19 mouse cellular contexts compared by ENCODE assay signal in the genomic region with DNA sequence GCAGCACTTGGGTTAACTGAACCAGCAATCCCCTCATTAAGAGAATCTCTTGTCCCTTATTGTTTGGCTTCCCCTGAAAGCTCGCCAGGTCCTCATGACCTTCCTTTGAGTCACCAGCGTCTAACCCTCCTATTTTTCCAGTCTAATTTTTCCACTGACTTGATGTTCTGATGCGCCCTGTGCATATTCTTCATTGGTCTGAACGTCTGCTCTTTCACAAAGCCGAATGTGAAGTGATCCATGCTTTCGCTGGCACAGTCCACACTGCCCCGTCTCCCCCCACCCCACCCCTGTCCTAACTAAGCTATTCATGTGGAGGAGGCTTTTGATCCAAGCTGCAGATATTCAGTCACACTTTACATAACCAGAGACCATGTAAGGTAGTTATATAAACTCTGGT.
DNase-seq lines count a peak whose midpoint lies in the region; ATAC-seq and TF ChIP-seq lines count a peak whose summit lies in the region.
"Had no signal": no experiment of that assay in that cellular context is flagged by ENCODE, and none has a peak within 500 bp of the region (broad histone marks: within the 10 kb centered on the region; RNA-seq: fewer than 3 reads in every experiment).

No protein-coding gene starts in this region.

- intact Hi-C loops in gastrocnemius, postnatal 36 days (cut with DNase I): no loop called here

- H3K27me3 ChIP-seq in Patski: no peaks in the 10 kb centered on the region
- H3K27me3 ChIP-seq: embryonic facial prominence, embryonic 13.5 days; embryonic facial prominence, embryonic 15.5 days; forebrain, embryonic 12.5 days had no signal

- peak; percentile 63 for DNase-seq in Patski (ENCODE audit: low read depth, low spot score)
- DNase-seq in retina, embryonic 14.5 days (ENCODE audit: low spot score): peak; percentile 20
- DNase-seq in gastrocnemius, postnatal 36 days: no peak
- no peak for DNase-seq in embryo, embryonic 10 days (ENCODE audit: low spot score)
- DNase-seq: adrenal gland, adult 2 months; adrenal gland, postnatal 10 days; adrenal gland, postnatal 25 days; cerebellum, adult 11-12 months; cerebellum, adult 2 months; cerebellum, adult 9-10 months; cerebellum, postnatal 10 days; cerebellum, postnatal 25 days; embryo, embryonic 11 days had no signal

- ATAC-seq in Patski: peak; percentile 65
- no peak for ATAC-seq in inflammation-experienced regulatory T-cells, adult 6 months
- ATAC-seq: forebrain, embryonic 14.5 days; forebrain, embryonic 16.5 days had no signal

- CTCF ChIA-PET in Patski (lab: Charles Lee): interaction anchor here (1.2 to 1.6 kb wide), 3 partner anchors 9 to 20 kb away, joined by 3 to 5 read pairs (median 4); no protein-coding TSS in a partner anchor

- TF ChIP-seq CTCF in Patski (IDR thresholded peaks at IDR 0.05): no peak

- in situ Hi-C loops in Patski (cut with MboI; ENCODE audit: low pct_unique_long_range_greater_than_20kb): no loop called here

- POLR2A ChIA-PET in Patski (lab: Charles Lee): interaction anchor here (1.0 to 1.1 kb wide), 3 partner anchors 10 to 179 kb away, joined by 3 to 4 read pairs (median 3); no protein-coding TSS in a partner anchor

Comparison
In these comparisons a context has a peak if more than half of its experiments do, and no peak if none do; other contexts are left out.
1. DNase-seq: peak in Patski (single experiment) and retina, embryonic 14.5 days (single experiment); none in gastrocnemius, postnatal 36 days (0 of 2) and embryo, embryonic 10 days (single experiment).